In the genomic region with DNA sequence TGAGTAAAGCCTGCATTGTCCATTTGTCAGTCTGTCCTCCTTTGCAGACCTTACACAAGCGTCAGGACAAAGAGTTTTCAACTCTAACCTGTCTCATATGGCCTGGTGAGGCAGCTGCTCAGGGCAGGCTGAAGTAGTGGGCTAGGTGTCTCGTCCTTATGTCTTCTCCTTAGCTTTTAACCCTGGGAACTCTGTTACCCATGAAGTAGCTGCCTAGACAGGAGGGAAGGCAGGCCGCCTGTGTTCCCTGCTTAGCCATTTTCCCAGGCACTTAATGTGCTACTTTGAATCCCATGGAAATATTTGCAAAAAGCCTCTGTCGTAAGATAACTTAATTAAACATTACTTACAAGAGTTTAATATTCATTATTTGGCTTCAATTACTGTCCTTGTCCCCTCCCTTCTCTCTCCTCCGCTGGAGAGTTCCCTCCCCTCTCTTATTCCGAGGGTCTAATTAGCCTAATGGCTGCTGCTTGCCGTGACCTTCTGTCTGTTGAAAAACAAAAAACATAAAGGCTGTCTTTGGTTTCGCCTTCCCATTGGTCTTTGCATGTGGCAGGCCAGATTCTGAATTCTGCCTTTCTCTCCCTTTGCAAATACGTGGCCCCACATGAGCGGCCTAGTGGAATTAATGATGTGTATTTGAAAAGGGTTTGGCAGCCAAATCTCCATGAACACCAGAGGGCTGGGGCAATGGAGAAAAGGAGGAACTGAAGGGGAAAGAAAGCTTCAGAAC, we compare ENCODE assay signal across 9 mouse cellular contexts.
A peak's percentile ranks its signal among the peaks of the same experiment; 100 is the strongest.
DNase-seq lines count a peak whose midpoint lies in the region; ATAC-seq and TF ChIP-seq lines count a peak whose summit lies in the region.
"Had no signal": no experiment of that assay in that cellular context is flagged by ENCODE, and none has a peak within 500 bp of the region (broad histone marks: within the 10 kb centered on the region; RNA-seq: fewer than 3 reads in every experiment).

No protein-coding gene starts in this region.

- H3K4me1 ChIP-seq in lung, adult 2 months (ENCODE audit: control insufficient read depth, insufficient read depth, low read length), result no peaks in the 10 kb centered on the region
- peaks cover 28% of the 10 kb centered on the region for H3K4me1 ChIP-seq in forebrain, embryonic 13.5 days

- no peaks in the 10 kb centered on the region for H3K36me3 ChIP-seq in forebrain, embryonic 13.5 days (ENCODE audit: poor library complexity, severe bottlenecking)

- ATAC-seq in forebrain, embryonic 13.5 days, result peak; percentile 91

- no peak overlapping the region for H3K9ac ChIP-seq in forebrain, embryonic 13.5 days

- peak overlapping the region; percentile 62 for H3K27ac ChIP-seq in forebrain, embryonic 13.5 days

- no peak for TF ChIP-seq POLR2A in lung, adult 2 months (IDR thresholded peaks at IDR 0.05; ENCODE audit: borderline replicate concordance, extremely low read depth, low read depth, low read length)

- peak; percentile 24 for DNase-seq in lung, postnatal 10 days
- no peak for DNase-seq in lung, adult 2 months
- DNase-seq in layer of hippocampus, postnatal 10 days (ENCODE audit: low spot score in 2 of 2), result peak; percentile 5 to 23
- DNase-seq in retina, postnatal 1 day, result peak; percentile 58
- DNase-seq in kidney, postnatal 14 days, result no peak
- no peak for DNase-seq in kidney, postnatal 36 days
- DNase-seq: thymus, adult 18-20 months had no signal

- TF ChIP-seq CTCF in lung, adult 2 months (IDR thresholded peaks at IDR 0.05; ENCODE audit: insufficient read depth, low read length), result no peak

- 58% methylated on average over 10 of the region's 10 CpGs for WGBS in lung, adult 2 months
- 3% methylated on average over 10 of the region's 10 CpGs for WGBS in forebrain, embryonic 13.5 days

- peaks cover 47% of the 10 kb centered on the region for H3K27me3 ChIP-seq in forebrain, embryonic 13.5 days

- no peaks in the 10 kb centered on the region for H3K9me3 ChIP-seq in forebrain, embryonic 13.5 days (replicated peaks)

- peak overlapping the region; percentile 27 for H3K4me2 ChIP-seq in forebrain, embryonic 13.5 days

- H3K4me3 ChIP-seq in lung, adult 2 months (replicated peaks; ENCODE audit: extremely low read depth, low read depth, low read length), result no peak overlapping the region
- H3K4me3 ChIP-seq in forebrain, embryonic 13.5 days, result no peak overlapping the region
- H3K4me3 ChIP-seq: erythroblast, embryonic 14.5 days had no signal

Comparison
In these comparisons a context has a peak if more than half of its experiments do, and no peak if none do; other contexts are left out.
1. DNase-seq: peak in lung, postnatal 10 days (single experiment), layer of hippocampus, postnatal 10 days (2 of 2) and retina, postnatal 1 day (single experiment); none in lung, adult 2 months (single experiment), kidney, postnatal 14 days (single experiment) and kidney, postnatal 36 days (0 of 2).